Mouse (Mus musculus): ENCODE measurements at regions not wholly inside any gene's neighbourhood (a gene's known extent, or its start where the extent isn't known, plus 50 kb on each side); places are given as distances from the start of the nearest gene placed in this dataset.

DNA sequence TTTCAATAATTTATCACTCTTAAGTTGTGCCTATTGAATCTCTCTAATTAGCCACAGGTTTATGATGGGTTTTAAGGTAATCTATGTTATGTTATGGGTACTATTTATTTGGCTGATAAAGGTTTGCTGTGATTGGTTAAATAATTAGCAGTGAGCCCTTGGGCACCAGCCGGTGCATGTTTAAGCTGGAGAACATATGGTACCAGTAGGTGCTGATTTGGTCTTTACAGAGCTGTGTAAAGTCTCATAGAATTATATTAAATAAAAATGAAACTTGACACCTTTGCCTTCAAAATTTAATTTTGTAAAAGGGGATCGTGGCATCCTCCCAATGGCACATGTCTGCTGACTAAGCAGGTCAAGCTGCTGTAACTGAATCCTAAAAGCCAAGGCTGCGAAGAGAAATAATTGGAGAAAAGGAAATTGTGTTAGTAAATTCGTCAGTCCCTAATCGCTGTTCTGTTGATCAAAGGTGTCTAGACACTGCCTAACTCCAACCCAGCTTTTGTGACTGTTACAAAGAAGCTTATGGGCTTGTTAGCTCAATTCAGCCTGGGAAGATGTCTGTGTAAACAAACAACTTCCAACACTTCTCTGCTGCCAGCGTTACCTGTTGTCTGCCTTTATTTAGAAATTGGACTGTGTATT lies 2234.6 kb downstream of the 4930444P10Rik start:
- TF ChIP-seq POLR2A (IDR thresholded peaks at IDR 0.05; ENCODE audit: insufficient read length, low read depth): no peak
- TF ChIP-seq POLR2AphosphoS2 (IDR thresholded peaks at IDR 0.05; ENCODE audit: insufficient read length, low read depth): no peak
- no peak for TF ChIP-seq TCF12 (IDR thresholded peaks at IDR 0.05; ENCODE audit: insufficient read depth, poor library complexity, severe bottlenecking)
- TF ChIP-seq MYOD1 (IDR thresholded peaks at IDR 0.05; ENCODE audit: control insufficient read depth in 1 of 3, insufficient read length in 2 of 3, low read depth in 2 of 3): no peak
- TF ChIP-seq E2F4 (IDR thresholded peaks at IDR 0.05; ENCODE audit: insufficient read depth): no peak
- TF ChIP-seq CEBPB (IDR thresholded peaks at IDR 0.05; ENCODE audit: insufficient read depth, poor library complexity, severe bottlenecking): no peak
- TF ChIP-seq MAX (IDR thresholded peaks at IDR 0.05; ENCODE audit: low read depth): no peak
